Mouse (Mus musculus): ENCODE results near the gene G530012D18Rik. TPM values are rescaled to one million over a fixed set of nuclear protein-coding genes. Genes with fewer than 3 reads are reported as not detected.

G530012D18Rik gene
- polyA plus RNA-seq, 1 experiment from 2014 or later: not detected

Other genes with a start within 250 kb of the G530012D18Rik start
- gene Sp110, start 23.1 kb downstream of the G530012D18Rik start, polyA plus RNA-seq (2014; fragmentation: Nextera tagmentation; extraction: Ambion mirVana): 0.33 and 0.59 TPM in 2 replicates
- gene Sp140, start 24.7 kb downstream of the G530012D18Rik start, polyA plus RNA-seq (2014; fragmentation: Nextera tagmentation; extraction: Ambion mirVana): 0.43 and 0.59 TPM in 2 replicates
- 0.29 and 0.65 TPM in 2 replicates for gene Sp100, start 74.3 kb downstream of the G530012D18Rik start, polyA plus RNA-seq (2014; fragmentation: Nextera tagmentation; extraction: Ambion mirVana)
- gene A630001G21Rik, start 203.0 kb downstream of the G530012D18Rik start, polyA plus RNA-seq (2014; fragmentation: Nextera tagmentation; extraction: Ambion mirVana): 1.0 and 1.3 TPM in 2 replicates
- gene Cab39, start 217.8 kb downstream of the G530012D18Rik start, polyA plus RNA-seq (2014; fragmentation: Nextera tagmentation; extraction: Ambion mirVana): 59.7 and 62.3 TPM in 2 replicates

Data from forebrain, embryonic 11.5 days (tissue).